Mouse (Mus musculus) forebrain, embryonic 13.5 days (tissue): ENCODE data around the gene Fry. TPM values are rescaled to one million over a fixed set of nuclear protein-coding genes. Genes with fewer than 3 reads are reported as not detected.

Experiments used
- ATAC-seq: fragments of 200-750 bp; cut with Nextera tagmentation; 2 replicates; pipeline ENCODE4 v1.8.0; 2017
- H3K27ac ChIP-seq: fragments of 300-500 bp; sonication (generic); 2 replicates; pipeline ENCODE4 v1.5.1; 2015; ENCODE audit warnings: inconsistent platforms, mild to moderate bottlenecking, moderate library complexity
- H3K27me3 ChIP-seq: fragments of 300-500 bp; sonication (generic); 2 replicates; pipeline ENCODE4 v1.6.1; 2015; ENCODE audit warnings: mild to moderate bottlenecking, inconsistent platforms
- H3K36me3 ChIP-seq: fragments of 300-500 bp; sonication (generic); 2 replicates; pipeline ENCODE4 v1.6.1; 2015; ENCODE audit warnings: mild to moderate bottlenecking, inconsistent platforms; ENCODE audit not compliant: poor library complexity, severe bottlenecking
- H3K4me1 ChIP-seq: fragments of 300-500 bp; sonication (generic); 2 replicates; pipeline ENCODE4 v1.6.1; 2015; ENCODE audit warnings: inconsistent platforms
- H3K4me2 ChIP-seq: fragments of 300-500 bp; sonication (generic); 2 replicates; pipeline ENCODE4 v1.6.1; 2015; ENCODE audit warnings: inconsistent platforms, mild to moderate bottlenecking, moderate library complexity
- H3K4me3 ChIP-seq: fragments of 300-500 bp; sonication (generic); 2 replicates; pipeline ENCODE4 v1.5.1; 2015; ENCODE audit warnings: mild to moderate bottlenecking, inconsistent platforms
- H3K9ac ChIP-seq: fragments of 300-500 bp; sonication (generic); 2 replicates; pipeline ENCODE4 v1.6.1; 2015; ENCODE audit warnings: mild to moderate bottlenecking, inconsistent platforms
- H3K9me3 ChIP-seq: fragments of 300-500 bp; sonication (generic); replicated peaks from 2 replicates; pipeline ENCODE4 v1.6.1; 2016; ENCODE audit warnings: inconsistent platforms
- WGBS: fragments of 180-500 bp; shearing (Covaris S2); methylation state at CpG from one replicate; pipeline ENCODE4 v1.1.7; 2015; 5-methylcytosine and 5-hydroxymethylcytosine counted together
- polyA plus RNA-seq: library from polyadenylated mRNA; unstranded; fragments of >200 nt; fragmentation: Nextera tagmentation; extraction: Ambion mirVana; gene quantifications from 2 replicates; pipeline ENCODE4 v1.2.1, GENCODE M21; 2015

Fry gene
- polyA plus RNA-seq, 1 experiment from 2014 or later = 20.8 TPM

DNA sequence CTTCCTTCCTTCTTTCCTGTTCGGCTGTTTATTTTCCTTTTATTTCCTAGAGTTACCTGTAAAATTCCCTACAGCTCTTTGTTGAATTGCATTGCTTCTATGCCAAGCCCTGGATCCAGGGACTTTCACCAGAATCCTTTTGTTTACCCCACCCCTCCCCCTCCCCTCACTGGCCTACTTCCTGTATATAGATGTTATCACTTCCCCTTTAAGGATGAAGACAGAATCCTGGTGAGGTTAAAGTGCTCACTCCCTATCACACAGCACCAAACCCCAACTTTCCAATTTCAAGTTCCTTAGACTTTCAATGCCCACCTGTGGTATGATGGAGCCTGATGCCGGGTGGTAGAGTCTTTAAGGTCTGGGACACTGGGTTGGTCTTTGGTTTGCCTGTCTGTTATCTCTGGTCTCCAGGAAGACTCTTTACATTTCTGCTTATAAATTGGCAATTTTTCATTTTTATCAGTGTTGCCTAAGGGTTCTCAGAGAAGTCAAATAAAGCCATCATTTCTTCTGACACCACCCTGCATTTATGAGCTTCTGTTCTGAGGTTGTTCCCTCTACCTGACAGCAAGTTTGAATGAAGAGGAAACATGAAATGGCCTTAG is 59.9 kb downstream of the Fry start:
- Histone ChIP-seq H3K4me3 (no peak overlapping the region), H3K9ac (no peak overlapping the region), H3K4me2 (no peak overlapping the region), H3K36me3 (no peaks in the 10 kb centered on the region), H3K27me3 (no peaks in the 10 kb centered on the region), H3K27ac (no peak overlapping the region), H3K4me1 (no peaks in the 10 kb centered on the region), H3K9me3 (peaks cover 4% of the 10 kb centered on the region; the same call in 1 of the 2 replicates)
- 92% methylated on average over 2 of the region's 2 CpGs for WGBS
- ATAC-seq = no peak

- Histone ChIP-seq H3K36me3 (no peaks in the 10 kb centered on the region), H3K4me1 (no peaks in the 10 kb centered on the region), H3K4me3 (no peak overlapping the region), H3K9ac (no peak overlapping the region), H3K9me3 (no peaks in the 10 kb centered on the region), H3K27me3 (no peaks in the 10 kb centered on the region), H3K27ac (no peak overlapping the region), H3K4me2 (no peak overlapping the region)
- ATAC-seq = no peak
- WGBS = 71% methylated on average over 1 of the region's 1 CpGs
Observed at GRCm38 (mm10) chr5:150180985-150181607, 62.7 kb downstream of the Fry start.

- Histone ChIP-seq H3K36me3 (no peaks in the 10 kb centered on the region), H3K4me1 (no peaks in the 10 kb centered on the region), H3K9me3 (no peaks in the 10 kb centered on the region), H3K4me2 (no peak overlapping the region), H3K4me3 (no peak overlapping the region), H3K27me3 (no peaks in the 10 kb centered on the region), H3K27ac (no peak overlapping the region), H3K9ac (no peak overlapping the region)
- no peak for ATAC-seq
- WGBS = 96% methylated on average over 3 of the region's 3 CpGs
Observed at GRCm38 (mm10) chr5:150184959-150185358, 66.5 kb downstream of the Fry start.

- Histone ChIP-seq H3K4me3 (no peak overlapping the region), H3K9ac (no peak overlapping the region), H3K9me3 (peaks cover 10% of the 10 kb centered on the region; the same call in 1 of the 2 replicates), H3K4me2 (no peak overlapping the region), H3K4me1 (no peaks in the 10 kb centered on the region), H3K36me3 (no peaks in the 10 kb centered on the region), H3K27ac (no peak overlapping the region), H3K27me3 (no peaks in the 10 kb centered on the region)
- 84% methylated on average over 4 of the region's 4 CpGs for WGBS
- no peak for ATAC-seq
Observed at GRCm38 (mm10) chr5:150186121-150186520, 67.7 kb downstream of the Fry start.

DNA sequence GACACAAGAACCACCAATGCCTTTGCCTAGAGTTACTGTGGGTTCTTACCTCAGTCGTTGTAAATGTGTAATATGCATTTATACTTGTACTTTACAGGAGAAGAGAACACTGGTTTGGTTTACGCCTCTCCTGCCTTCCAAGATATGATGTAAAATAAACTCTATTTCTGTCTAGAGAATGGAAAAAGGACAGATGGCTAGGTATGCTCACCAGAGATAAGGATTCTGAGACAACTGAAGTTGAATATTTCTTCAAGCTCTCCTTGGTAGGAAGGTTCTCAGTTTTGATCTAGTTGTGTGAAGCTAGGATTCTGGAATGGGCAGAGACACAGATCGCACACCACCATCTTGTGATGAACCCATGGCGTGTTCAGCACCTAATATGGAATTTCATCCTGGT is 68.2 kb downstream of the Fry start:
- H3K4me3 ChIP-seq = no peak overlapping the region
- no peaks in the 10 kb centered on the region for H3K4me1 ChIP-seq
- H3K27me3 ChIP-seq = no peaks in the 10 kb centered on the region
- no peak overlapping the region for H3K27ac ChIP-seq
- WGBS = 96% methylated on average over 4 of the region's 4 CpGs
- peaks cover 10% of the 10 kb centered on the region; the same call in 1 of the 2 replicates for H3K9me3 ChIP-seq
- no peak overlapping the region for H3K4me2 ChIP-seq
- H3K9ac ChIP-seq = no peak overlapping the region
- H3K36me3 ChIP-seq = no peaks in the 10 kb centered on the region
- no peak for ATAC-seq

DNA sequence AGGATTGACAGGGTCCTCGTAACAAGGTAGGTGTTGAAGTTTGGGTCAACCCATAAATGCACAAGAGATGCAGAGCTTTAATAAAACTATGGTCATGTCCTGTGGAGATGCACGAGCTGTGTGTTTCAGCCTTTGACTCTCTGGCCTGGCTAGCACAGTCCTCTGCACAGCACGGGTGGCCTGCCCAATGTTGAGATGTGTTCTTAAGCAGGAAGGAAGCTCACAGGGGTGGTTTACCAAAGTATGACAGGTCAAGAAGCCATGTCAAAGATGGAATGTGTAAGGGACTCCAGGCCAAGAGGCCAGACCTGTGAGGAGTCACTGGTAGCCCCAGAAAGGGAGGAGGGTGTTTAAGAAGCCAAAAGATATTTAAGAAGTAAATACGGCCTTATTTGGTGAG is 69.6 kb downstream of the Fry start:
- Histone ChIP-seq H3K9me3 (peaks cover 10% of the 10 kb centered on the region; the same call in 1 of the 2 replicates), H3K9ac (no peak overlapping the region), H3K36me3 (no peaks in the 10 kb centered on the region), H3K4me2 (no peak overlapping the region), H3K27me3 (no peaks in the 10 kb centered on the region), H3K27ac (no peak overlapping the region), H3K4me1 (no peaks in the 10 kb centered on the region), H3K4me3 (no peak overlapping the region)
- no peak for ATAC-seq
- 86% methylated on average over 4 of the region's 4 CpGs for WGBS

DNA sequence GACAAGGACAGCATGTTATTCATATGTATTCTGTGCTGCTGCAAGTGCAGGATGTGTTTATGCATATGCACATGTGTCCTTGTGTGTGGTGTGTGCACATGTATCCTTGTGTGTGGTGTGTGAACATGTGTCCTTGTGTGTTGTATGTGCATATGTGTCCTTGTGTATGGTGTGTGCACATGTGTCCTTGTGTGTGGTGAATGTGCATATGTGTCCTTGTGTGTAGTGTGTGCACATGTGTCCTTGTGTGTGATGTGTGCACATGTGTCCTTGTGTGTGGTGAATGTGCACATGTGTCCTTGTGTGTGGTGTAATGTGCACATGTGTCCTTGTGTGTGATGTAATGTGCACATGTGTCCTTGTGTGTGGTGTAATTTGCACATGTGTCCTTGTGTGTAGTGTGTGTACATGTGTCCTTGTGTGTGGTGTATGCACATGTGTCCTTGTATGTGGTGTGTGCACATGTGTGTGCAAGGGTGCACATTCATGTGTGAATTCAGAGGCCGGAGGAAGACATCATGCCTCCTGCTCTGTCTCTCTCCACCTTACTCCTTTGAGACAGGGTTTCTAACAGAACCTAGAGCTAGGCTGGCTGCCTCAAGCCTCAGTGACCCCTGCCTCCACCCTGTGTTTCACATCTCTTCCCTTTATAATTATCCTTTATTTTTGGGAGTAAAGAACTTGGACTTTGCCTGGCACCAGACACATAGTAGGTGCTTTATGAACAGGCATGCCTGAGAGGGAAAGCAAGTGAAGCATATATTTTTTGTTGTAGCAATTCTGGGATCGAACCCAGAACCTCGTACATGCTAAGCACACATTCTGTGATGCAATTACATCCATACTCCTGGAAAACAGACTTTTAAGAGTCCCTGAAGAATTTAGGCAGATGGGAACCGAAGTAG is 72.3 kb downstream of the Fry start:
- 89% methylated on average over 4 of the region's 4 CpGs for WGBS
- Histone ChIP-seq H3K27ac (no peak overlapping the region), H3K4me1 (no peaks in the 10 kb centered on the region), H3K4me2 (no peak overlapping the region), H3K9ac (no peak overlapping the region), H3K27me3 (no peaks in the 10 kb centered on the region), H3K4me3 (no peak overlapping the region), H3K36me3 (no peaks in the 10 kb centered on the region), H3K9me3 (peaks cover 10% of the 10 kb centered on the region; the same call in 1 of the 2 replicates)
- no peak for ATAC-seq

DNA sequence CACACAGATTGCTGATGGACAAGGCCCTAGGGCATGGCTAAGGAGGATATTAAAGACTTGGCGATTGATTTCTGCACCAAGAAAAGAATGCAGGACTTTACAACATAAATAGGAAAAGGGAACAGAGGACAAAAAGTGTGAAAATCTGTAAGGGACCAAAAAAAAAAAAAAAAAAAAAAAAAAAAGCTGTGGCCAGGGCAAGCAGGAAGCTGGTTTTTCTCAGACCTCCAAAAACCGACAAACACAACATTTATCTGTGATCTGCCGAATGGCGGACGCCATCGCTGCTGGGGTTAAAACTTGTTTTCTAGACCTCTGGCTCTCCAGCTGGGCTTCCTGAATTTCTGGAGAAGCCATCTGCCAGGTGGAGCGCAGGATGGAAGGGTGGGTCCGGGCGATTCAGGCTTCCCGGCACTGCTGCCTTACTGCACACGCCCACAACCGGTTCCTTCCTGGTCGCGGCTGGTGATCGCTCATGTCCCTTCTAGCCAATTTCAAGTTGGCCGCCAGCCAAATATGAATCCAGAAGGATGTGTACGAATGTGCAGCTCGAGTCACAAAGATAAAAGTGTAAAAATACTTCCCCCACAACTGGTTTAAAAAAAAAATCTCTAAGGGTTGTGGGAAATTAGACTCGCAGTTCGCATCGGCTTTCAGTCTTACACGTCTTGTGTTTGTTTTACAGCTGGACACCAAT is 77.2 kb downstream of the Fry start:
- WGBS = 6% methylated on average over 22 of the region's 22 CpGs
- peak; percentile 79 for ATAC-seq
- Histone ChIP-seq H3K36me3 (no peaks in the 10 kb centered on the region), H3K9ac (peak overlapping the region; percentile 65), H3K9me3 (peaks cover 4% of the 10 kb centered on the region; the same call in 1 of the 2 replicates), H3K27ac (no peak overlapping the region), H3K4me3 (peak overlapping the region; percentile 38), H3K27me3 (no peaks in the 10 kb centered on the region), H3K4me1 (peaks cover 6% of the 10 kb centered on the region; the same call in 1 of the 2 replicates), H3K4me2 (peak overlapping the region; percentile 72)

- Histone ChIP-seq H3K4me1 (peaks cover 6% of the 10 kb centered on the region; the same call in 1 of the 2 replicates), H3K27ac (no peak overlapping the region), H3K4me3 (peak overlapping the region; percentile 38), H3K9me3 (no peaks in the 10 kb centered on the region), H3K36me3 (no peaks in the 10 kb centered on the region), H3K27me3 (no peaks in the 10 kb centered on the region), H3K4me2 (peak overlapping the region; percentile 72), H3K9ac (no peak overlapping the region)
- 3% methylated on average over 6 of the region's 6 CpGs for WGBS
- peak; percentile 72 for ATAC-seq
Observed at GRCm38 (mm10) chr5:150196211-150196585, 77.8 kb downstream of the Fry start.

GRCm38 (mm10) chr5:150196881-150197311 is 78.5 kb downstream of the Fry start:
- no peak overlapping the region for H3K9ac ChIP-seq
- H3K27me3 ChIP-seq = no peaks in the 10 kb centered on the region
- no peak overlapping the region for H3K4me3 ChIP-seq
- no peaks in the 10 kb centered on the region for H3K9me3 ChIP-seq
- H3K36me3 ChIP-seq = no peaks in the 10 kb centered on the region
- peak overlapping the region; percentile 72 for H3K4me2 ChIP-seq
- H3K27ac ChIP-seq = no peak overlapping the region
- H3K4me1 ChIP-seq = peaks cover 6% of the 10 kb centered on the region; the same call in 1 of the 2 replicates
- WGBS = 54% methylated on average over 6 of the region's 6 CpGs
- 0 out of 2 replicates have a peak, but pooled peaks have one; percentile 11 for ATAC-seq

DNA sequence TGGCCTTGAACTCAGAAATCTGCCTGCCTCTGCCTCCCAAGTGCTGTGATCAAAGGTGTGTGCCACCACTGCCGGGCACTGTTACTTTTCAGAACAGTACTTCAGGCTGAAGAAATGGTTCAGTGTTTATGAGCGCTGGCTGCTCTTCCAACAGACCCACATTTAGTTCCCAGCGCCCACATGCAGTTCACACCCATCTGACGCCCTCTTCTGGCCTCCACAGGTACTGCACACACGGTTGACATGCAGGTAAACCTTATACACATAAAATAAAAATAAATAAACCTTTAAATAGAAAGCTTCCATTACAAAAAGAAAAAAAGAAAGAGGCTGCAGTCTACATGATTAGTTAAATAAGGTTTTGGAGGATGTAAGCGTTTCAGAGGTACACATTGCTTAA is 88.3 kb downstream of the Fry start:
- Histone ChIP-seq H3K9ac (no peak overlapping the region), H3K4me2 (no peak overlapping the region), H3K4me1 (no peaks in the 10 kb centered on the region), H3K4me3 (no peak overlapping the region), H3K27ac (no peak overlapping the region), H3K9me3 (0 out of 2 replicates have a peak, but pooled peaks cover 3% of the 10 kb centered on the region), H3K36me3 (no peaks in the 10 kb centered on the region), H3K27me3 (no peaks in the 10 kb centered on the region)
- 87% methylated on average over 6 of the region's 6 CpGs for WGBS
- no peak for ATAC-seq
